Mouse (Mus musculus): ENCODE data around the gene Eif4a1.

The Eif4a1 gene

GRCm38 (mm10) chr11:69680136-69680855, 8.1 kb upstream of the Eif4a1 start:
- intact Hi-C loops (cut with DNase I): loop anchor here (5.0 kb wide), 1 partner anchor 72 kb away; no protein-coding TSS in a partner anchor

GRCm38 (mm10) chr11:69679144-69679543, 6.9 kb upstream of the Eif4a1 start:
- intact Hi-C loops (cut with DNase I): no loop called here

GRCm38 (mm10) chr11:69671726-69672124, 498 bp downstream of the Eif4a1 start:
- intact Hi-C loops (cut with DNase I): no loop called here

GRCm38 (mm10) chr11:69670786-69671725, 1.2 kb downstream of the Eif4a1 start:
- intact Hi-C loops (cut with DNase I): no loop called here

GRCm38 (mm10) chr11:69666665-69667005, 5.6 kb downstream of the Eif4a1 start:
- intact Hi-C loops (cut with DNase I): no loop called here

GRCm38 (mm10) chr11:69665961-69666664, 6.1 kb downstream of the Eif4a1 start, which contains the start of gene Cd68:
Gene Cd68, minus strand, starts transcription at chr11:69666153.
- intact Hi-C loops (cut with DNase I): no loop called here

- intact Hi-C loops (cut with DNase I): no loop called here
Measured at GRCm38 (mm10) chr11:69665457-69665960, 6.7 kb downstream of the Eif4a1 start.

- intact Hi-C loops (cut with DNase I): loop anchor here (5.0 kb wide), 1 partner anchor 38 kb away; no protein-coding TSS in a partner anchor
Measured at GRCm38 (mm10) chr11:69664841-69665240, 7.4 kb downstream of the Eif4a1 start.

GRCm38 (mm10) chr11:69663795-69664194, 8.4 kb downstream of the Eif4a1 start:
- intact Hi-C loops (cut with DNase I): loop anchor here (5.0 kb wide), 1 partner anchor 36 kb away; no protein-coding TSS in a partner anchor

- intact Hi-C loops (cut with DNase I): loop anchor here (5.0 kb wide), 1 partner anchor 36 kb away; no protein-coding TSS in a partner anchor
Measured at GRCm38 (mm10) chr11:69662967-69663671, 9.1 kb downstream of the Eif4a1 start.

- intact Hi-C loops (cut with DNase I): loop anchor here (5.0 kb wide), 1 partner anchor 35 kb away; no protein-coding TSS in a partner anchor
Measured at GRCm38 (mm10) chr11:69662213-69662966, 9.8 kb downstream of the Eif4a1 start, which contains the start of gene Mpdu1. Gene Mpdu1, minus strand, starts transcription at chr11:69662642.

- intact Hi-C loops (cut with DNase I): loop anchor here (5.0 kb wide), 1 partner anchor 34 kb away; no protein-coding TSS in a partner anchor
Measured at GRCm38 (mm10) chr11:69661221-69661881, 10.9 kb downstream of the Eif4a1 start.

GRCm38 (mm10) chr11:69657462-69657881, 14.8 kb downstream of the Eif4a1 start:
- intact Hi-C loops (cut with DNase I): no loop called here

GRCm38 (mm10) chr11:69656617-69657461, 15.4 kb downstream of the Eif4a1 start:
- intact Hi-C loops (cut with DNase I): no loop called here

- intact Hi-C loops (cut with DNase I): no loop called here
Measured at GRCm38 (mm10) chr11:69656065-69656455, 16.2 kb downstream of the Eif4a1 start.

GRCm38 (mm10) chr11:69655264-69656064, 16.8 kb downstream of the Eif4a1 start, which contains the start of gene Sox15:
Gene Sox15, plus strand, starts transcription at chr11:69655314.
- intact Hi-C loops (cut with DNase I): no loop called here

- intact Hi-C loops (cut with DNase I): no loop called here
Measured at GRCm38 (mm10) chr11:69654760-69655159, 17.5 kb downstream of the Eif4a1 start.

Data from adrenal gland (tissue).